Mouse (Mus musculus) kidney, postnatal 4 days (tissue): ENCODE results near the gene Acox3.
"Not testable (repeated sequence)": the region's sequence is repeated elsewhere in the genome, so short reads cannot be mapped to it uniquely, and the experiment has no call there.

Experiments used
- DNase-seq, 2 experiments: peaks; one replicate each; pipeline ENCODE4 v3.0.0; 2021; ENCODE audit warnings: mixed read lengths in 2 of 2

Acox3 gene

DNA sequence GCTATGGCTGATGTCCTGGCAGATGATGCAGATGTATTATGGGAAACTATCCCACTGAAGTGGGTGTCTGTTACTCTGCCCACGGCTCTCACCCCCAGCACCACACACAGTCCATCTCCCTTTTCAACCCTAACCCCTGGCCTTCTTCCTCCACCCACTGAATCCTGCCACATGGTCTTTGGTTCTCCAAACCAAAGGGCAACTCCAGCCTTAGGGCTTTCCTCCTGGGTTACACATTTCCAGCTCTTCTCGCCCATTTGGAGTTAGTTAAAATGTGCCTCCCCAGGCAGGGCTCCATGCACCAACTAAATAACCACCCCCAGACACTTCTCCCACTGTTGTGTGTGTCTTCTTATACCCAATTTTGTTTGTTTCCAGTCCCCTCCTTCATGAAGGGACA lies 4.4 kb upstream of the Acox3 start:
- no peak for DNase-seq

DNA sequence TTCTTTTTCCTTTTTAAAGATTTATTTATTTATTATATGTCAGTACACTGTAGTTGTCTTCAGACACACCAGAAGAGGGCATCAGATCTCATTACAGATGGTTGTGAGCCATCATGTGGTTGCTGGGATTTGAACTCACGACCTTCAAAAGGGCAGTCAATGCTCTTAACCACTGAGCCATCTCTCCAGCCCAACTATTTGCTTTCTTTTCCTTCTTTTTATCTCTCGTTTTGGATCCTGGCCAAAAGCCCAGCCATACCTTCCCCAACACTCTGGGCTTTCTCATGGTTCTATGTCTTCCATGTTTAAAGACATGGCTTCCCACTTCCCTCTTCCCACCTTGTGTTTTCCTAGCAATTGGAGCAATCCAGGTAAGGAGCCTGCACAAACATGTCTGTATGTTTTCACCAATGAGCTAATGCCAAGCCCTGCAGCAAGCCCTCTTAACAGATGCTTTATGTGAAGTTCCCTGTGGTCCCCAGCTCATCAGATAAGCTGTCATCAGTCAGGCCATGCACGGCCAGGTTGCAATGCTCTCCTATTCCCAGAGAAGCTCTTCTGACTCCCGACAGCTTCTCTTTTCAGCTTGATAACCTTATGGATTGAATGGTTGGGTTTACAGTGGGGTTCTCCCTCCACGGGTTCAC lies 3.5 kb upstream of the Acox3 start:
- no peak for DNase-seq

DNA sequence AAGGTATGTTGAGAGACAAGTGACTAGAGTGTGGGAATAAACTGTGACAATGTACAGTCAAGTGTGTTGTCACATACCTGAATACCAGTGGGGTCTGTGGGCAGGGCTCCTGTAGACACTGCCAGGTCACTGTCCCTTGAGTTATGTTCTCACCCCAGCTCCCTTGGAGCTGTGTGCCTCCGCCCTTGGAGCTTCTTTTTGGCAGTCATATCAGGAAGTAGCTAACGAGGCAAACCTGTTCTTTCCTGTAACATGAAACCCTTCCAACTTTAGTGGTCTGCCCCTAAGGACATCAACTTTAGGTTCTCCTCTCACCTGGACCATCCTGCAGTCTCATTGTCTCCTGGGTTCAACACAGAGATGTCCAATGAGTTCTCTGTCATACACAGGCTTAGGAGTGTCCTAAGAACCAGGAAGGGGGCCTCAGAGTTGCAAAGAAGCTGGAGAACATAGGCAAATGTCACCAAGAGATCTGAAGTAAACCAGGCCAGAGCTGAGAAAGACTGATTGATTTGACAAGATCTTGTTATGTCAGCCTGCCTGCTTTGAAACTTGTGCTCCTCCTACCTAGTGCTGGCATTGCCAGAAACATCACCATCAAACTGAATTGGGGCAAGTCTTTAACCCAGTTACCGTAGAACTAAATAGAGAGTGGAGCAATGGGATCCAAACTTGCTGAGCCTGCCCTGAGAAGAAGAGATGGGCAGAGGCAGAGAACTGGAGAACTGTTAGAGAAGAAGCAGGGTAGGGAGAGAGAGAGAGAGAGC lies 2.5 kb upstream of the Acox3 start:
- DNase-seq = no peak

DNA sequence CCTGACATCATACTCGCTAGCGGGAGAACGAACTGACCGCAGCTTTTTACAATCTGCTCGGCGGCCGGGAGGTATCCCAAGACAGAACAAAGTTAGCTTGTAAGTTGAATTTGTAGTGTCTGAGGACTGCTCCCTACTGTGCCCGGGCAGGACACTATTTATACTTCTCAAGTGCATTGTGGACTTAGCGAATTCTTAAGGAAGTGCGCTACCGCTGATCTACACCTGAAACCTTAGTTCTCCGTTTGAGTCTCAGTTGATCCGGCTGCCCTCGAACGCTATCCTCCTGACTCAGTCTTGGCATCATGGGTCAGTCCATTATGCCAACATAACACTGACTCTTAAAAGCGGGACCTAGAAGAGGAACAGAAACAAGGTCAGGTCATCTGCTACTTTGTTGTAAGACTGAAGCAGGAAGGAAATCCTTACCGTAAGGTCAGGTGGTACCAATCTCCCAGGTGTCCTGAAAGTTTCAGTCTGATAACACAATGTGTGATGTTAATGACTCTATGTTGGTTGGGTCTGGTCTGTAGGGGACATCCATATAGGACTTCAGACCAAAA lies 462 bp downstream of the Acox3 start:
- no peak for DNase-seq

DNA sequence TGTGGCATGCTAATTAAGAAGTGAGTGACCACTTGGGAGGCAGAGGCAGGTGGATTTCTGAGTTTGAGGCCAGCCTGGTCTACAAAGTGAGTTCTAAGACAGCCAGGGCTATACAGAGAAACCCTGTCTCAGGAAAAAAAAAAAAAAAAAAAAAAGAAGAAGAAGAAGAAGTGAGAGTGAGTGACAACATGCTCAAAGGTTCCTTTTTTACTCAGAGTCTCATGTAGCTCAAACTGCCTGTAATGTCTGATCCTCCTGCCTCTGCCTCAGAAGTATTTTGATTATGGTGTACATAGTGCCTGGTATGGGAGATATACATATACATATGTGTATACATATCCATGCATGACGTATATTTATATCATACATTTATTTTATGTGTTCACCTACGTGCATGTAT lies 1.4 kb downstream of the Acox3 start:
- DNase-seq = not testable (repeated sequence)

DNA sequence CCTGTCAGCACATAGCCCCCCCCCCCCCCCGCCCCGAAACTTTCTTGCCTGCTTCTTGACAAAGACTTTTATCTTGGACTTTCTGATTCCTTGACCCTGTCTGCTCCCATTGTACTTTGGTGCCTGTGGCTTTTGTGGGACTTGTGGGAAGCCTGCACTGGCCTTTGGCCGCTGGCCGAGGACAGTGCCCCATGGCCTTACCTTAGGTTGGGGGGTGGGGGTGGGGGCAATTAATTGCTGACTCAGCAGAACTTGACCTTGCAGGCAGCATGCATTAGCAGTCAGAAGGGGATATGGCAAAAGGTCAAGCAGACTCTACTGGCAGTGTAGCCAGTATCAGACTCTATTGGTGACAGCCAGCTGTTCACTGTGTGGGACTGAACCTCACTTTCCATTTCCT lies 8.7 kb downstream of the Acox3 start:
- DNase-seq = no peak

DNA sequence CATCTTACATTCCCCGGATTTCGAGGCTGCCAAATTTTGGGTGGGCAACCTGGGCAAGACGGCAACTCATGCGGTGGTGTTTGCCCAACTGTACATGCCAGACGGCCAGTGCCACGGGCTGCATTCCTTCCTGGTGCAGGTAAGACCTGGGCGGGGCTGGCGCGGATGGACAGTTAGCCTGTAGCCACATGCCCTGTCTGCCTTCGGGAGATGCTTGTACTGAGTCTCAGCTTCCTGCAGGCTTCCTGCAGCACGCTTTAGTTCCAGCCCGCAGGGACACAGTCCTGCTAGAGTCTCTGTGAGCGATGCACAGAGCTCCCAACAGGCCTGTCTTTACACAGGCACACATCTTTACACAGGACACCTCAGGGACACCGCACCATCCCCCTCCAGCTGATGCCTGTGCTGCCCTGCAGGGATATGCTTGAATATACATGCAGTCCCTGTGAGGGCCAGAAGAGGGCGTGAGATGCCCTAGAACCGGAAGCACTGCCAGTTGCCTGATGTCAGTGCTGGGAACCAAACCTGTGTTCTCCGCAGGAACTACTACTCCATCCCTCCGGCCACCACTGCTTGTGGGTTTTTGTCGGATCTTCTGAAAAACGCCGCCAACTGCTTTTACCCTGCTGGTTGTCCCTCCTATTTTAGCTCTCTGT lies 9.4 kb downstream of the Acox3 start:
- DNase-seq = no peak

DNA sequence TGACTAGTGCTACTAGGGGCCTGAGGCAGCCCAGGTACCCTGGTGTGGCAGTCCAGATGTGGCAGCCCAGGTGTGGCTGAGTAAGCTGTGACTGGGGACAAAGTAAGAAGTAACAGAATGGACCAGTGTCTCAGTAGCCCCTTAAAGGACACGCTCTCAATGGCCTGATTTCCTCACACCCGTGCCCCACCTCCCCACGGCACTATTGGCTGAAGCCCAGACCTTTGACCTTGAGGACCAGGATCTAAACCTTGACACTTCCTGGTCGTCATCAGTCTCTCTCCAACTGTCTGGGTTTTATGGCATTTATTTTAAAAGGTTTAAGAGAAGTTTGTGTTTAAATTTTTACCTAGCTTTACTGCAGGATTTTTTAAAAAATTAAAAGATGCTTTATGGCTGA lies 10.0 kb downstream of the Acox3 start:
- DNase-seq = no peak

DNA sequence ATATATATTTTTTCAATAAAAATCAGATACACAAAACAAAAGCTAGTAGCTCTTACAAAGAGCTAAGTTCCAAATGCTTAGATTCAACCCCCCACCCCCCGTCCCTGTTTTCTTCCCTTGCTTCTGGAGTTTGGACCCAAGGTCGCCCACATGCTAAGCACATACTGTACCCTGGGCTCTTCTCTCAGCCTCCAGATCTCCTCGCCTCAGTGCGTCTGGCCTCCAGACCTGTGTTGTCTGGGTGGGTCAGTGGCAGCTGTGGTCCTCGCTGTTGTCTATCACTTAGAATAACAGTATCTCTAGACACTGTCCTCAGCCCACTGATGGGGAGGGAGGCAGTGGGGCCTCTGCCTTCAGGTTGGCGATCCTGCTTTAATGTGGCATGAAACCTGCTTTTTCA lies 10.4 kb downstream of the Acox3 start:
- DNase-seq = peak in 1 of 2 experiments; percentile 47

DNA sequence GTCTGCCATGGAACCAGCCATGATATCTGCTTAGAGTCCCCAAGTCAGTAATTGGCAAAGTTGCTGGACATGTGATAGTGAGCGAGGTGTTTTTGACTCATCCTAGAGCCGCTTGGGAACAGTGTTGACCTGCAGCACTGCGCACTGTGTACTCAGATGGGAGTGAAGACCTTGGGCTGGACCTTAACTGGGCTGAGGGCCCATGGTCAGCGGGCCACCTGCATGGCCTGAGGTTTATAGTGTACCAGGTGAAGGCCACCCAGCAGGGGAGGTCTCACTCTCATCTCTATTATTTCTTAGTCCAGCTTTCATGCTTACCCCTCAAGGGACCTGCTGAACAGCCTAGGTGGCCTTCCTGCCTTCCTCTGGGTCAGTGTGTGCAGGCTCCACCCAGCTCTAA lies 11.9 kb downstream of the Acox3 start:
- DNase-seq = no peak

DNA sequence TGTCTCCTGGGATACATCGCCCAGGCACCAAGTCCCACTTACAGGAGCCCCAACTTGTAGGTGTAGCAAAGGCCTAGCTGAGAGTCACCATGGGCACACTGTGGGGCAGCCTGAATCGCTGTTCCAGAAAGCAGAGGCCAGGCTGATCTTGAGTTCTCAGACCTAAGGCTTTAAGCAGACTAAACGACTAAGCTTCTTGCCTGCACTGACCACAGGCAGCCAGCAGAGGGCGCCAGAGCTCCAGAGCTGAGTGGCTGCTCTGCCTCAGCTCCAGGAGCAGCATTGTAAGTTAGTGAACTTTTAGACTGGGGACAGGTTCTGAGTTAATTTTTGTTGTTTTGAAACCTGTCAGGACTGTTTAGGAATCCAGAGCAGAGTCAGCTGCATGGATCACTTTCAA lies 12.9 kb downstream of the Acox3 start:
- peak; percentile 86 to 88 for DNase-seq

DNA sequence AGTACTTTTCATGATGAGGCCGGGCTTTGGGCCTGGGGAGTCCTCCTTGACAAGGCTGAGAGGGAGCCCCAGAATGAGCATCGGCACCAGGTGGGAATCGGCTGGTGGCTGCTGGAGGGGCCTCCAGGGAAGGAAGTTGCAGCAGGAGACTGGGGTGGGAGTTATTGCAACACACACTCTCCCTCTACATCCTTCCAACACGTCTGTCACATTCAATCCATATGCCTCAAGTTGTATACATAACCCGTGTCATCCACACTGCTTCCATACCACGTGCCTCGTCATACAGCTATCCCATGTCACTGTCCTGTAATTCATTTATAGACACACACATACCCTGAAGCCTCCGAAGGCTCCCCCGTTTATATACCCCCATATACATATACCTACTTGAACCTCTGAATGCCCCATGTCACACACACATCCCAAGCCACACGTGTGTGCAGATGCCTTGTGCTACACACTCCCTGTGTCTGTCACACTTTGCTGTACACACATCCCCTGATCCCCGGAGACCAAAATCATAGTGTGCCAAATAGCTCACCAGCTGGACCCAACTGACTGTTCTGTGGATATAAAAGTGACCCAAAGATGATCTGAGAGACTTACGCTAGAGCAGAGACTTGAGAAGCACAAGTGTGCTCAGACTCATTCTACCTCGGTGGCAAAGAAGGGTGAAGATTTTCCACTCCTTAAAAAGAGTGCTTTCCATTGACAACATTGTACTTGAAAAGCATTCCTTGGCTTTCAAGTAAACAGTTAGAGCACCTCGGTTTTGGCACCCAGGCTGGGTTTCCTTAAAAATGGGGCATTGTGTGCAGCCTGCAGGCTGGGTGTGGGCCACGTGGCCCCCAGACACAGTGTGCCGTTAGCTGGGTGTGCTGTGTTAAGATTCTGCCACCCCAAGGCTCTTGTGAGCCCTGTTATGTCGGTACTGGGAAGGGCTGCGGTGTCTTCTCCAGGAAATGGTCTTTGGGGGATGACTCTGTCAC lies 13.6 kb downstream of the Acox3 start:
- no peak for DNase-seq

DNA sequence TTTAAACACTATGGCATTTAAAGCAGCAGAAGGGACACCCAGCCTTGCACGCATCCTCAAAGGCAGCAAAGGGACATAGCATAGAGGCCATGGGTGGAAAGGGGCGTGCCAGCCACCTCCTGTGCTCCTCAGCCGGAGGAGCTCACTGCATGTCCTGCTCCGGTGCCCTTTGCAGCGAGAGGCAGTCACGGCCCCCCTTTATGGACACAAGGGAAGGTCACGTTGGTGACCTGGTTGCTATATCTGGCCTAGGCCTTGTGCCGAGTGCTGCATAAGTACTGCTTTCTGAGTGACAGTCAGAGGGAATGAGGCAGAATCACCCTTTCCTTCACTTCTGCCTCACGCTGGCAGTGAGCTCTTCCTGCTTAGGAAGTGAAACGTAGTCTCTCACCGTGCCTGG lies 17.4 kb downstream of the Acox3 start:
- DNase-seq = no peak

DNA sequence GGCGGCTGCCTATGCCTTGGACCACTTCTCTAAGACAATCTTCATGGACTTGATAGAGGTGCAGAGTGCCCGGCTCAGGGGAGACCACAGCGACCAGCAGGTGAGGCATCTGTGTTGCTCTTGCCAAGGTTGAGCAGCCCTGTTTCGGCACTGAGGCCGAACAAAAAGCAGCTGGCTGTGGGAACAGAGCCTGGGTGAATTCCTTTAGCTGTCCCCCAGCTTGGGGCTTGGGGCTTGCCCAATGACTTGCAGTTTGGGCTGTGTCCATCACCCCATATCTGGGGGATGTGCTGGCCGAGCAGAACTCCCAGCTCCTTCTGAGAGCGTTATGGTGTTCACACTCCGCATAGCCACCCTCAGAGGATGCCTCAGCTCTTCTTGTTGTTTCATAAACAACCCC lies 18.7 kb downstream of the Acox3 start:
- no peak for DNase-seq

DNA sequence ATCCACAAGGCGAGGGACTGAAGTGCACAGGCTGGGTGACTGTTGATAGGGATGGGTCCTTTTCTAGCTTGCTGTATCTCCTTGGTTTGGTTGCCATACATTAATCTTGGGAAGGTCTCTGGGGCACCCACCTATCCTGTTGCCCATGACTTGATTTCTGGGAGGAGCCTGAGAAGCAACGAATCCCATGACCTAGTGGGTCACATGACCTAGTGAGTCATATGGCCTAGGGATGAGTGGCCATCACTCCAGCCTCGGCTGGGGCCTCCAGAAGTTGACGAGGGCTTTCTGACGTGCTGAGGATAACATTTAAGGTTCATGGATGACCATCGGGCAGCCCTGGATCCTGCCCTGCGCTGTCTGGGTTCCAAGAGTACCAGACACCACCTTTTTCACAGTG lies 22.5 kb downstream of the Acox3 start:
- DNase-seq = no peak

DNA sequence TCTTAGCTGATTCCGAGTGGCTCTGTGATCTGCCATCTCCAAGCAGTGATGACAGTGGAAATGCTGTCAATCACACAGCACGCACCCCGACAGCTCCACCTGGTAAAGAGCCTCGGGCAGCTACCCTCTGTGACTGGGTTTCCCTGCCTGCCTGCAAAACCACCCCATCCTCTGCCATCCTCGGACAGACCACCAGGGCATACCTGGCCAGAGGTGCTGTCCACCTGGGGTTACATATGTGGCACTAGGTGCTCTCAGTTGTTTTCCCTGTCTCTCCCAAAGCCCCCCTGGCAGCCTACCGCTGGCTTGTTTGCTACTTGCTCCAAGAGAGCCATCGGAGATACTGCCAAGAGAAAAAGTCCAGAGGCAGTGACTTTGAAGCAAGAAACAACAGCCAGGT lies 24.0 kb downstream of the Acox3 start:
- DNase-seq = no peak

DNA sequence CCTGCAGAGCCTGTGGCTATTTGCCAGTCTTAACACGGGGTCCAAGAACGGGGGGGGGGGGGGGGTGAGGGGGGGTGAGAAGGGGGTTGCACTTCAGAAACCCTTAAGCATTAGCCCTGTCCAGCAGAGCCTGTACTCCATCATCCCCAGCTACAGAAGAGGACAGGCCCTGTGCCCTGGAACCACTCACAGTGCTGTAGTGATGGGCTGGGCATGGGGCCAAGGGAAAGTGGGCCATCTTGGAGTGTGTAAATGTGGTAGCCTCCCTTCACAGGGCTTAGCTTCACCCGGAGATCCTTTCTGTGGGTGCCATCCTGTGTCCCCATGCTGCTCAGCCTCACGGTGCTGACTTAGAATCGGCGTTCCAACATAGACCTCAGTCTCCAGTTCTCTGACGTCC lies 24.9 kb downstream of the Acox3 start:
- DNase-seq = peak; percentile 40 to 55

DNA sequence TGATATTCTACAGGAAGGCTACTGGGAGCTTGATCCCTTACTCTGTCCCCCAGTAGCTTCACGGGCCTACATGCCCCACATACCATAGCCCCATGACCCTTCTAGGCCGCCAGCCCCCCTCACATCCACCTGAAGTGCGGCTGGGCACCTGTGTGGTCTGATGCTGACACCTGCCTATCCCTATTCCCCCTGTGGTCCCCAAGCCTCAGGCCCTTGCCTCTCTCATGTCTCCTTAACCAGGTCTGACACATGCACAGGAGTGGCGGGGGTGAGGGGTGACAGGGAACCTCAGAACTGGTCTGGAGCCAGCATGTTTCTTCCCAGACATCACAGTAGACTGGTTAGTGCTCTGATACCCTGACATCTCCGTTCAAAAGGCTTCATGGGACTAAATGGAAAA lies 25.7 kb downstream of the Acox3 start:
- no peak for DNase-seq

DNA sequence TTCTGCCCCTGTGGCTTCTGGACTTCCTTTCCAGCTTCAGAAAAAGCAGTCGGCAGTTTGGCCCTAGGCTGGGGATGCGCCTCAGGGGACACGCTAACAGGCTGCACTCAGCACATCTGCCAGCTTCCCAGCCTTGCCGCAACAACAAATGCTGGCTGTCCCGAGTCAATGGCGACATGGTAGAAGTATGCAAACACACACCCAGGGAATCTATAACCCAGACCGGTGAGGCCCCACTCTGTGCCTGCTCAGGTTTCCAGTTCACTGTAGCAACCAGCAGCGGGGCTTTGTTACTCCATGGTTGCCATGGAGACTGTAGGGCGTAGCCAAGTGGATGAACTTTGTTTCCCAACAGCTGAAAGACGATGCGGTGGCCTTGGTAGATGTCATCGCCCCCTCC lies 26.5 kb downstream of the Acox3 start:
- peak; percentile 48 to 66 for DNase-seq

DNA sequence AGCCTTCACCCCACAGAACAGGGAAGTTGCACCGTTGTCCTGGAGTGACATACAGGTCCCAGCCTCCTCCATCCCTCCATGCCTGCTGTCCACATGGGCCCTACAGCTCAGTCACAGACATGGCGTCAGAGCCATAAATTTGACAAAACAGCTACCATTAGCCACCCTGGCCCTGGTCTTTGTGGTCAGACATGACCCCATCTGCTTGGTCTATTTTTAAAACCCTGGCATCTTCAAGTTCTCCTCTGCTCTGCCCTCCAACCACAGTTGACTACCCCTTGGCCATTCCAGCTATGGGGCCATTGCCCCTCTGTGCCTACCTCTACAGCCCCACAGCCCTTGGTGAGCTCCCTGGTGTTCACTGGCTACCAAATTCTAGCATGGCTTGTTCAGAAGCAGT lies 27.1 kb downstream of the Acox3 start:
- DNase-seq = no peak

DNA sequence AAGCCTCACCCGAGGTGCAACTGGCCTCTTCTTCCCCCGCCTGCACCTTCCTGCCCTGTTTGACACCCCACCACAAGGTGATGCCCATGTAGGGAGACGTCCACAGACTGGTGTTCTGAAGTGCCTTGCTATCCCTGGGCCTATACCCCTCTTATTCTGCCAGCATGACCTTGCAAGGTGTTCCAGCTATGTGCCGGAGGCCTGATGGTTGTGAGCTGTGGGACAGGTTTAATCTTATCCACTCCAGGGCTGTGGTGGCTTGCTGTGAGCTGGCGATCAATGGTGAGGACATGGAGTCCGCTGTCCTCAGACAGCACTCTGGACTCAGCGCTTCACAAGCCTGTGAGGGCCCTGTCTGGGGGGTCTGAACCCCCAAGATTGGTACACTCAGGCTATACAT lies 27.5 kb downstream of the Acox3 start:
- no peak for DNase-seq

DNA sequence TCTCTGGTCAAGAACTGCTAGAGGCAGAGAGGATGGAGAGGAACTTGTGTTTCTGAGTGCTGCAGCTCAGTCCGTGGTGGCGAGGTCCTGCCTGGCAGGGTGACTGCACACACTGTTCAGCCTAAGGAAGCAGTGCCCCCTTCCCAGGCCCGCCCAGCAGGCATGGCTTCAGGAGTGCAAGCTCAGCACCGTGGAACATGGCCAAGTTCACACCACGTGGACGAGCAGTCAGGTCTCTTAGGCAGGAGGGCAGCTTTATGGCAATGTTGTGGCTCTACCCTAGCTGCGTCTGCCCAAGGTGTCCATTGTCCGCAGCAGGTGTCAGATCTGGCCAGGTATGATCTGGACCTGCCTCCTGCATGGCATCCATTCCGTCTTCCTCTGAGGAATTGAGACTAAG lies 28.3 kb downstream of the Acox3 start:
- DNase-seq = peak; percentile 61 to 72

DNA sequence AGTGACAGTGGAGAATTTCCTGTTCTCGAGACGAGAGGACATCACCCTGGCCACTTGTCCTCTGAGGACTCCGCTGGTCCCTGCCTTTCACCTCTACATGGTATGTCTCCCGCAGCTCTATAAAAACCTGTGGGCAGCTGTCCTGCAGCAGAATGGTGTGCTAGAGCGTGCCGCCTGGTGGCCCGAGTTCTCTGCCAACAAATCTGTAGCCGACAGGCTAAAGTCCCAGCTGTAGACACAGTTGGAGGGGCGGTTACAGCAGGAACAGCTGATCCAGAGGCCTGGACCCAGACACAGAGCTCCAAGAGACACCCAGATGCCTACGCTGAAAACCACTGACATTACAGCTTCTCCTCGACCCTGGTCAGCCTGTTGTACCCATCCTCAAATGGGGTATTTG lies 29.1 kb downstream of the Acox3 start:
- peak; percentile 51 to 60 for DNase-seq
